Mouse (Mus musculus): ENCODE results near the gene Psmb5.

Gene Psmb5

DNA sequence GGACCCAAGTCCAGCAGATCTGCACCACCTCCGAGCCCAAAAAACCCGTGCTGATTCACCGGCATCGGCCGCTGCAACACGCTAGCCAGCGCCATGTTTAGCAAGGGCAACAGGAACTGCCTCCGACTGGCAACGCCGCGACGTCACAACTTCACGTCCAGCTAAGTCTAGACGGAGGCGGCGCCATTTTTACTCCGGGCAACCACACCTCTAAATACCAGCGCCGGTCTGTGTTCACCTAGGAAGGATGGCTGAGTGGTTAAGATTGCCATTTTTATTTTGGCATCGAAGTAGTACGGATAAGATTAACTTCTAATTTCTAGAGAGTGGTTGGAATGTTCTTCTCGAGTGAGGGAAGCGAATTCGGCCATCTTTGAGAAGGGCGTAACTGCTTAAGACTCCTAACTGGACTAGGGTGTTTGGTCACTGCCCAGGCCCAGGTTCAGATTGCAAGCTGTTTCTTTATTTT, at the start of gene Psmb5:
Gene Psmb5 (minus strand): TSS at position 126 of the 469 bp plus-strand sequence.
- DNase-seq (ENCODE audit: extremely low spot score, low read depth, low spot score): peak; percentile 90

DNA sequence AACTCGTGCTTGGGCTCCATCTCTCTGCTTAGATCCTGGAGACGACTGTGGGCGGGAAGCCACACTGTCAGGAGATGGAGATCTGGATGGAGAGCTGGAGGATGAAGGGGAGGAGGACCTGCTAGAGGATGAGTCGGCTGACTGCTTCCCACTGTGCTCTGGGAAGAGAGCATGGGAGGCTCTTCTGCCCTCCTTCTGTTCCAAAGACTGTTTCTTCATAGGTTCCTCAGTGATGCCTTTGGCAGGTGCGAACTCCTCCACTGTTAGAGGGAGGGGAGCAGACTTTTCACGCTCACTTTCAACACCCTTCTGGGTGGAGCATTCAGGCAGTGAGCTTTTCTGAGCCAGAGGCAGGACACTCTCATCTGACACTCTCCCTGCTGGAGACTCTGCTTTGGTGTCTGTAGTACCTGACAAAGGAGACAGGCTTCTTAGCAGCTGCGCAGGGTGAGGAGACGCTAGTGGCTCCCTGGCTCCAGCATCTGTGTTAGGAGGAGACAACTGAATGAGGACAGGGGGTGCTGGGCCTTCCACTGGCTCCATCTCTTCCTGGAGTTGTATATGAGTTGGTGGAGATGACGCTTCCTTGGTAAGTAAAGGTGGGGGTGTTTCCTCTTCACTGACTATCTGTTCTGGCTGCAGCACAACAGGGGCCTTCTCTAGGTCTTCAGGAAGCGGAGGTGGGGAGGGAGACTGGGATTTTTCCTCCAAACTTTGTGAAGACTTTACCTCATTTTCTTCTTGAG, 46.8 kb upstream of the Psmb5 start:
- DNase-seq (ENCODE audit: extremely low spot score, low read depth, low spot score): no peak

DNA sequence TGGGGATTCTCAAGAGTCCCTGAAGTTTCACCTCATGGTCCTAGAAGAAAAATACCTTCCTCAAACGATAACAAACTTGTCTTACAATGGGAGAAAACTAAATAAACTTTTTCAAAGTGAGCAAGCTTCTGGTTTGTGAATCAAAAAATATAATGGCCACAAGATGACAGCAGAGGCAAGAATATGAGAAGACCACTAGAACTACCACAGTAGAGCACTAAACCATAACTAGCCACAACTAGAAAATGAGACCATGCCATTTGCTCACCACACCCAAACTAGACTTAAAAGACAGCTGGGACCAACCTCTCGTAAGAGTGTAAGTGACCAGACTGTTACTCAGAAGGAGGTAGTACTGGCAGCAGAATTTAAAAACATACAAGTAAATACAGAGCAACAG, 42.2 kb upstream of the Psmb5 start:
- DNase-seq (ENCODE audit: extremely low spot score, low read depth, low spot score): no peak

DNA sequence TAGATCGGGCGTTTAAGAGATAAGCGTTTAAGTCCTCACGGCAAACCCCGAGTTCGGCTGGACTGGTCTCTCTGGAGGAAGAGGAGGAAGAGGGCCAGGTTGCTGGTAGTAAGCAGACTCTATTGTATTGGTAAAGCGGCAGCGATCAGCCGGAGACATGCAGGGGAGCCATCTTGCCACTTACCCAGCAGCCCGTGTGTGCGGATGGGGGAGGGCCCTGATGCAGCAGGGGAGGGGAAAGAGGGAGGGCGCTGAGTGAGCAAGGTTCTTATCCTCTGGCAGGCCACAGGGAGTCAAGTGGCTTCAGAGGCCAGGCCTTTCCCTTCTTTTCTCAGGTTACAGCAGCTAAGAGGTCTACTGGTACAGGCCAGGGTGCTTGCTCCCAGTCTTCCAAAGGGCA, 35.7 kb upstream of the Psmb5 start:
- peak; percentile 68 for DNase-seq (ENCODE audit: extremely low spot score, low read depth, low spot score)

DNA sequence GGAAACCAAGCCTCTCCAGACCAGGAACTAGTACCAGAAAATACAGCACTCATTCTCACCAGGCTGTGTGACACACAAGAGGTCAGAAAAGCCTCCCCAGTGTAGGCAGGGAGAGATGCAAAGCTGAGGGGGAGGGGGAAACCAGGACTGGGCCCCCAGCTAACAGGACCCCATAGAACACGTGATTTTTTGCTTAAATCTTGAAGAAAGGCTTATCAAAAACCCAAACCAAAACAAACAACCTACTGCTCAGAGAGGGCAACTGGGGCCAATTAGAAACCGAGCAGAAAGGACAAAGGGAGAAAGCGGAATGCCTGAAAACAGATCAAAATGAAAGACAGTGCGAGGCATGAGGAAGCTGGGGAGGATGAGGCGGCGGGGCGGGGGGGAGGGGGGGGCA, 35.0 kb upstream of the Psmb5 start:
- no peak for DNase-seq (ENCODE audit: extremely low spot score, low read depth, low spot score)

DNA sequence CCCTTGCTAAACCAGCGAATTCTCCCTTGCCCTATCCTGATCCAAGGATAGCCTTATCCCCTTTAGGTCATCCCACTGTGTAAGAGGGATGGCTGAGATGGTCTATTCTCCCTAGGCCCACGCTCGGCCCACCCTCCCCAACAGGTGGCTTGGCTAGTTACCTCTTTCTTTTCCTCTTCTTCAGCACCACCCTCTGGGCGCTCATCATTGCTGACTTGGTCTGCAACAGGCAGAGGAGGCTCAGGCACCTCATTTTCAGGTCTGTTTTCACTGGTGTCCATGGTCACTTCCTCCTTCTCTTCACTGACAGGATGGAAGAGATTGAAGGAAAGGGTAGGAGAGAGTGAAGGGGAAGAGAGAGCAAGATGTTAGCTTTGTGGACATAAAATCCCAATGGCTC, 33.7 kb upstream of the Psmb5 start:
- DNase-seq (ENCODE audit: extremely low spot score, low read depth, low spot score): no peak

DNA sequence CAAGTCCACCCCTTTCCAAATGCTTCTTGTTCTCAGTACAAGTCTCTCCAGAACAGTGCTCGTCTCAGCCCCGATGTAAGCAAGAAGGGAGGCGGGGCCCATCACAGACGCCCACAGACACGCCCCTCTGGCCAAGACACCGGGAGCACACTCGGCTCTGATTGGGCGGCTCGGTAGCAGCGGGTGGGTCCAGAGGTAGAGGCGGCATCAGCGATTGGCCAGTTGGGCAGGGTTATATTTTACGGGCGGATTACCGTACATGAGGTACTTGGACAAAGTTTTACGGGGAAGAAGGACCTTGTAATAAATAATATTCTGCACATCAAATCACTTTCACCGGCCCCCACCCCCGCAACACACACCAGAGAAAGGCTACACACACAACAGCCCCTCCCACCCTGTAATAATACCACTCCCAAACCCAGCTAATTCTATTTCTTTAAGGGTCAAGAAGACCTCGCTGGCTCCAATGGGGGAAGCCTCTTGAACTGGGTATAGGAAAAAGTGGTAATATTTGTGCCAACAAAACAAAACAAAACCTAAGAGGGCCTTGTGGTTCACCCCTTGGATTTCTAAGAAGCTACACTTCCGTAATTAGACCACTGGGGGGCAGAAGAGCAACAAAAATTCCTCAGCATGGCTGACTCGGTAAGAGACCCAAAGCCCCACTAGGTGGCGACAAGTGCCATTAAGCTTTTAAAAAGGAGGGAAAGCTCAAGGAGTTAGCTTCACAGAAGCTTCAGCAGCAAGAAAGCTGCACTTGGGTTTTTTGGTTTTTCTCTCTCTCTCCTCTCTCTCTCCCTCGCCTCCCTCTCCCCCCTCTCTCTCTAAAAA, 33.0 kb upstream of the Psmb5 start:
- peak; percentile 96 for DNase-seq (ENCODE audit: extremely low spot score, low read depth, low spot score)

DNA sequence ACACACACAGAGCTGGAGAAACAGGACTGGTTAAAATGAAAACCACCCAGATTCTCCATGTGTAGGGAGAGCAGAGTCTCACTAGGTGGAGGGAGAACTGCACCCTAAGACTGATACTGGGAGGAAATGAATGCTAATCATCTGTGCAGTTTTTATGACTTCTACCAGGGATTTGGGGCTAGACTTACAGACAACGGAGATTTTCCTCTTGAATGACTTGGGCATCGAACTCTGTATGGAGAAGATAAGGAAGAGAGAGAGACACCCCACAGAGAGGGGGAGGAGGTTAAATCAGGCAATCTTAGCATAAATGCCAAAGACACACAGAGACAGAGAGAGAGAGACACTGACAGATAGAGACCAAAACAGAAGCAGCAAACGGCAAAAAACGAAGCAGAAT, 30.1 kb upstream of the Psmb5 start:
- no peak for DNase-seq (ENCODE audit: extremely low spot score, low read depth, low spot score)

DNA sequence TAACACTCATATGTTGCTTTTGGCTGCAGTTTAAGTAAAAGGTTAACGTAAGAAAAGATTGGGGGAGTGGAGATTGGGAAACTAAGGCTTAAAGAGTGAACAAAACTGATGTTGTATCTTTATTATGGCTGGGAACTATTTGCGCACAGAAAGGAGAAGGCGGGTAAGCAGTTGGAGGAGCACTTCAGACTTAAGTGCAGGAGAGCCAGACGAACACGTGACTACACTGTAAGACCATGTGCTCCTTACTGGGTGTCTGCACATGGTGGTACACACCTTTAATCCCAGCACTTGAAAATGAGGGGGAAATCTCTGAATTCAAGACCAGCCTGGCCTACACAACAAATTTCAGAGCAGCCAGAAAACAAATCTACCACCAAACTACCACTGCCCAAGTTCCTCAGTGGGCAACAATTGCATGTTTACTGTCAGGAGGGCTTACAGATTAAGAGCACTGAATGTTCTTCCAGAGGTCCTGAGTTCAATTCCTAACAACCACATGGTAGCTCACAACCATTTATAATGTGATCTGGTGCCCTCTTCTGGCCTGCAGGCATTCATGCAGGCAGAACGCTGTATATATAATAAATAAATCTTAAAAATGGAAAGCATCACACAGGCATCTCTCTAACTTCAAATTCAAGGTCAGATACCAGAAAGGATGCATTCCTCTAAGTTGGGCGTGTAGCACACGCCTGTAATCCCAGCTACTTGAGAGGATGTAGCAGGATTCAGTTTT, 29.2 kb upstream of the Psmb5 start:
- no peak for DNase-seq (ENCODE audit: extremely low spot score, low read depth, low spot score)

DNA sequence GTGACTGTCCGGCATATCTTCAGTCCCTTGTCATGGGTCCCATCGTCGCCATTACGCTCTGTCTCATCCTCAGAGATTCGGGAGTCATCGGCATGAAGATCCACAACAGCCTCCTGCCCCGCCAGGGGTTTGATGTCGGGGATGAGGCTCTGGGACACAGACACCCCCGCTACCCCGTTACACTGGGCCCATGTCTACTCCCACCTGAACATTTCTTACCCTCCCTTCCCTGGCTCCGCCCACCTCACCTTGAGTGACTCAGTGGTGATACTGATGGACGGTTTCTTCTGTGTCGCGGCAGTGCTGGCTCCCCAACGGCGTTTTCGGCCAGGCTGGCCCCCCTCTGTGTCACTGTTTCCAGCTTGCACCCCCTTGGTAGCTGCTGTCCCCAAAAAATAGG, 28.6 kb upstream of the Psmb5 start:
- DNase-seq (ENCODE audit: extremely low spot score, low read depth, low spot score): no peak

DNA sequence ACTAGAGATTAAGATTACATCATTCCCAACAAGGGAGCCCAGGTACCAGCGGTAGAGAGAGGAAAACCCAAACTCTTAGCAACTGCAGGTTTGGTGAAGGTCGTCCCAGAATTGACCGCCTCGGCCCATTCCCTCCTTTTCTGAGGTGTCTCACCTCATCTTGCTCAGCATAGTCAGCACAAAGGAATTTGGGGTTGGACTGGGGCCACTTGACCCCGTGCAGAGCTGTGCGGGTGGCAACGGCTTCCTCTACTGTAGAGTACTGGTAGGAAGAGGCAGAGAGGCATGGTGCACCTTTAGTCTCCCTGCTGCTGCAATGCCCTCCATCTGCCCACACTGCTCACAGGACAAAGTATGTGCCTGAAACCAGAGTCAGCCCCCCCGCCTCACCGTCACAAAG, 26.5 kb upstream of the Psmb5 start:
- DNase-seq (ENCODE audit: extremely low spot score, low read depth, low spot score): no peak

DNA sequence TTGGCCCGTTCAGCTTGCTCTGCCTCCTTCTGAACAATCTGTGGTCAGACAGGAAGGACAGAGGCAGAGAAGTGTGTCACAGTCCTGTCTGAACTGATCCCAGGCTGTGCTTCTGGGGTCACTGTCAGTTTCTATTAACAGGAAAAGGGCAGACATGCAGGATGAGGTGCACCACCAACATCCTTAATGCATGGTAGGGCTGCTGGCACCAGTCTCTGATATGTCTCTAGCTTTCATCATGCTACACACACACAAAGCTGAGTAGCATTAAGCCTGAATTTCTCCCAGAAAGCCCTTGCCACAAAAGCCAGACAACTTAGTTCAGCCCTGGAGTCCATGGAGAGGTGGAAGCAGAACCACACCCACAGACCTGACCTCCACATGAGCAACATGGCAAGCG, 25.2 kb upstream of the Psmb5 start:
- no peak for DNase-seq (ENCODE audit: extremely low spot score, low read depth, low spot score)

DNA sequence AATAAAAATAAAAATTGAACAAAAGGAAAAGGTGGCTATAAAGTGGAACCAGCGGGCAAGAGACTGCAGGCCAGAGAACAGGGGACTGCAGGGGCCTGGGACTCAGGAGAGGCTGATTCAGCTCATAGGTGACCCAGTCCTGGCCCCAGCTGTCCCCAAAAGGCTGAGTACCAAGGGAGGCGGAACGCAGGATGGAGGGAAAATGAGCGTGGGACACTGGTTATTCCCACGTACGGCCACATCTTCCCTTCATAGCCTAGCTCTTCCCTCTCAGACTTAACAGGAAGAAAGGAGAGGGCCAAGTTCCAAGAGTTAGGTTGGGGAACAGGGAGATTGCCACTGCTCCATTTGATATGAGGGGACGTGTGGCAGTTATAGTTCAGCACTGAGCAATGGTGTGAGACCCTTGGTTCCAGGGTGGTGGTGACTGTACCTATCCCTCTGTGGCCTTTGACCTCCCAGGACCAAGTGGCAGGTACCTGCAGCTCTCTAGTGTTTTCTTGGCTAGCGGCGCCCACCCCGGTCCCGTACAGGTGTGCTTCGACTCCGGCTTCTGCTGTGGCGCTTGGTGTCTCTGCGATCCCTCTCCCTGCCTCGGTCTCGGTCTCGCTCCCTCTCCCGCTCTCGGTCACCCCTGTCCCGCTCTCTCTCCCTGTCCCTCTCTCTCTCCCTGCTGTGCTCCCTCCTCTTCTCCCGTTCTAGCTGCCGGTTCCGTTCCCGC, 24.6 kb upstream of the Psmb5 start:
- DNase-seq (ENCODE audit: extremely low spot score, low read depth, low spot score): no peak

DNA sequence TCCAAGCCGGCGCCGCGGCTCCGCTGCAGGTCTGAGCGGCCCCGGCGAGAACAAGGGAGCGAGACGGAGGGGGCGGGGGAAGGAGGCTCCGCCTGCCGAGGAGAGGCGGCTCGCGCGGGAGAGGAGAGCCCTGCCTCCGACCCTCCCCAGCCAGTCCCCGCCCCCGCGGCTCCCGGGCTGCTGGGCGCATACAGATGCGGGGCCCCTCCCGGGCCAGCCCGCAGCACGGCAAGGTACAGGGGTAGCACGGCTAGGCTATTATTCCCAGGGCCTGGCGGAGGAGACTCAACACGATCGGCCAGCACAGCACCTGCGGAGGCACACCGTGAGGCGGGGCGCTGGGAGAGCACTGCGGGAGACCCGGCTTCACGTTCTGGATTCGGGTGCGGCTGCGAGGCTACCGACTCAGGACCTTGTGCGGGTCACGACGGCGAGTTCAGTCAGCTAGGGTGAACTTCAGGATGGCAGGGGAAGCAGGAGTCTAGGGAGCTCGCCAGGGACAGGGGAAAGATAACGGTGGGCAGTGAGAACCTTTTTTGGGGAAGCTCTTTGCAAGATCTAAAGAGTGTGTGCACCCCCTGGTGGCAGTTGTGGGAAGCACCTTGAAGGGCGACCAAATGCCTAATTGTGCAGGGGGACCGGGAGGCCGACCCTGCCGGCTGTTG, 23.6 kb upstream of the Psmb5 start, which contains the start of gene Cdh24:
Gene Cdh24 (minus strand): TSS at position 60 of the 665 bp plus-strand sequence.
- peak; percentile 81 for DNase-seq (ENCODE audit: extremely low spot score, low read depth, low spot score)

DNA sequence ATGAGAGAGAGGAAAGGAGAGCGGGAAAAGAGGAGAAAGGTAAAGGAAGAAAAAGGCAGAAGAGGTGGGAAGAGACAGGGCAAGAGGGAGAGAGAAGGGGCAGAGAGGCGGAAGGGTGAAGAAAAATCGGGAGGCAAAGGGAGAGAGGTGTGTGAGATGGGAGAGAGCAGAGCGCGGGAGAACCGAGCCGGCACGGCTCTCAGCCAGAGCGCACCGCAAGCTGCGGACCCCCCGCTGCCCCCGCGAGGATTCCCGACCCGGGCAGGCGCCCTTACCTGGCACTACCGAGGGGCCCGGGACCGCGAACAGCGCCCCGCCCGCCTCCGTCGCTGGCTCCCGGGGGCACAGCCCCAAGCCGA, 23.1 kb upstream of the Psmb5 start, which contains the start of gene Gm17606:
Gene Gm17606 (plus strand): TSS at position 7 of the 359 bp plus-strand sequence.
- no peak for DNase-seq (ENCODE audit: extremely low spot score, low read depth, low spot score)

DNA sequence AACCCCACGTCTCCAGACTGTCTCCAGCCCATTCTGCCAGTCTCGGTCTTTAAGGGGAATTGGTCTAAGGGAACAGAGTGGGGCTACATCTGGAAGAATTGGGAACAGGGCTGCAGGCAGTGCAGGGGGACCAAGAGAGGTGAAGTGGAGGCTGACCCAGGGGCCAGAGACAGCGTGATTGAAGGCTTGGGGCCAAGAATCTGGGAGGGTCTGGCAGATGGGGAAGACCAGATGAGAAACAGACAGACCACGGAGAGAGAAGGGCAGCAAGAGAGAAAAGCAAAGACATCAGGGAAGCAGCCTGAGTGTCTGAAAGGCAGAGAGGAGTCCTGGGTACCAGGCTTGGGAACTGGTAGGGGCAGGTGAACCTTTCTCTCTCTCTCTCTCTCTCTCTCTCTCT, 22.3 kb upstream of the Psmb5 start:
- DNase-seq (ENCODE audit: extremely low spot score, low read depth, low spot score): no peak

DNA sequence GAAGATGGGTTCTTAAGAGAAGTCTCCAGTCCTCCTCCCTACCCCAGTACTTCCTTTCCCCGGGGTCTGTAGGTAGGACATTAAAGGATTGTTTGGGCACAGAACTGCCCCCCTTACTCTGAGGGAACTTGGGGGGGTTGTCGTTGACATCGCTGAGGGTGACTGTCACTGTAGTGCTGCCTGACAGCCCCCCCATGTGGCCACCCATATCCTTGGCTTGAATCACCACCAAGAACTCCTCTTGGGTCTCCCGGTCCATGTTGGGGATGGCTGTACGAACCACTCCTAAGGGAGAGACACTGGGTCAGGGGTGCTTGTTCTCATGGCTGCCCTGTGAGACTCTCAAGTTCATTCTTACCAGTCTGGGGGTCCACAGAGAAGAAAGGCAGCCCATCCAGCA, 20.4 kb upstream of the Psmb5 start:
- no peak for DNase-seq (ENCODE audit: extremely low spot score, low read depth, low spot score)

DNA sequence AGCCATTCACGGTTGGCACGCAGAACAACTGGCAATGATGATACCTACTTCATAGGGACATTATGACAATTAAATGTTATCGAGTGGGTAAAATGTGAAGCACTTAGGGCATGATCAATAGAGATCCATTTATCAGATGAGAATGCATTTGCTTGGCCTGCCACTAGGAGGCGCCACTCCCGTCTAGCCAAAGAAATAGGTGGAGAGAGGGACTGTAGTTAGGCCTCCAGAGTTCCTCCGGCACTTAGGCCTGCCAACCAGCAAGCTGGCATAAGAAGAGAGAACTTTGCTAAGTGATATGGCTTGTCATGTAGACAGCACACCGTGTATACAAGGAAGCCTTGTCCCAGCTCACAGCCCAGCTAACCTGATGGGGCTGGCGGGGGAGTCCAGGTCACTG, 19.1 kb upstream of the Psmb5 start:
- DNase-seq (ENCODE audit: extremely low spot score, low read depth, low spot score): no peak

DNA sequence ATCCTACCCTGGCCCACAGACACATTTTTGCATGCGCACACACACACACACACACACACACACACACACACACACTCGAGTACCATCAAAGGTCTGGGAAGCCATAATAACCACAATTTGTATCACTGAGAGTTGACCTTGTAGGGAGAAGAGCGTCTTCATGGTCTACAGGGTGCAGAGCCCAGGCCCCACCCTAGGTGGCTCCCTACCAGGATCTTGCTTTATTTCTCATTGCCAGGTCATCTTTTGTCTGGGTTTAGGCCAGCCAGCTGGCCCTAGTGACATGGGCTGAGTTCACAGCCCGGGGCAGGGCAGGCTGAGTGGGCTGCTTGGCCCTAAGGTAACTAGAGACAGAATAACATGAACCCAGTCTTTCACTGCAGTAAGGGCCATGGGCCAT, 16.4 kb upstream of the Psmb5 start:
- DNase-seq (ENCODE audit: extremely low spot score, low read depth, low spot score): no peak

DNA sequence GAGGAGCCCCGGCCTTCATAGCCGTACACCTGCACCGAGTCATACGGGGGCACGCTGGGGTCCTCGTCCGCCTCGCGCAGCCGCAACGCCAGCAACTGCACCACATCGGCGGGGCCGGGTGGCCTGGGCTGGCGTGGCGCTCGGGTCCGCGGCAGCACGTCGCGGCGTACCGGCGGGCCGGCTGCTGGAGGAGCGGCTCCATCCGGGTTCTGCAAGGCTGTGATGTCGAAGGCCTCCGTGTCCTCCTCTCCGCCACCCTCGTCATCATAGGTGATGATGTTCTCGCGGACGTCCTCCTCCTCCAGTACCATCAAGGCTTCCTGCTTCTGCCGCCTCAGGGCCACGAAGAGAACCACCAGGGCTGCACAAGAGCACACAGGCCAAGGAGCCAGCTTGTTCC, 14.4 kb upstream of the Psmb5 start:
- no peak for DNase-seq (ENCODE audit: extremely low spot score, low read depth, low spot score)

Data from hindlimb bud, embryonic 11.5 days (tissue).